Mouse (Mus musculus) C3H10T1/2 (cell line): ENCODE measurements around the gene Odr4. TPM values are rescaled to one million over a fixed set of nuclear protein-coding genes. Genes with fewer than 3 reads are reported as not detected.

Source experiments
- polyA plus RNA-seq, 2 experiments: library from polyadenylated mRNA; unstranded; fragments of >200 nt; fragmentation: generic; extraction: Trizol; gene quantifications; one replicate each; pipeline ENCODE4 v1.2.1; 2012; ENCODE audit warnings: missing spikeins in 2 of 2

Gene Odr4
- 1 to 10 TPM in 1 of 2 experiments, under 1 TPM in 1; 0.28 to 5.0 TPM for polyA plus RNA-seq

GRCm38 (mm10) chr1:150392638-150393487 is at the start of gene Odr4, which contains the start of gene Tpr:
Gene Odr4 (minus strand): TSS chr1:150393080.
Gene Tpr (plus strand): TSS chr1:150392838.

GRCm38 (mm10) chr1:150319205-150319604 is 73.7 kb downstream of the Odr4 start, which contains the start of gene Pdc:
Gene Pdc (plus strand): TSS chr1:150319417.

Other genes with a start within 250 kb of the Odr4 start
- gene Pdc, start 73.7 kb downstream of the Odr4 start, polyA plus RNA-seq: not detected
- 10 to 100 TPM in 1 of 2 experiments, 1 to 10 TPM in 1; 4.5 to 28.1 TPM for gene Tpr, start 242 bp downstream of the Odr4 start, polyA plus RNA-seq
- under 1 TPM; 0.01 to 0.07 TPM for gene Prg4, start 73.1 kb upstream of the Odr4 start, polyA plus RNA-seq